Mouse (Mus musculus): ENCODE data around the gene Bst2. TPM values are rescaled to one million over a fixed set of nuclear protein-coding genes. Genes with fewer than 3 reads are reported as not detected.

The Bst2 gene
- polyA plus RNA-seq, 1 experiment: 369 TPM

DNA sequence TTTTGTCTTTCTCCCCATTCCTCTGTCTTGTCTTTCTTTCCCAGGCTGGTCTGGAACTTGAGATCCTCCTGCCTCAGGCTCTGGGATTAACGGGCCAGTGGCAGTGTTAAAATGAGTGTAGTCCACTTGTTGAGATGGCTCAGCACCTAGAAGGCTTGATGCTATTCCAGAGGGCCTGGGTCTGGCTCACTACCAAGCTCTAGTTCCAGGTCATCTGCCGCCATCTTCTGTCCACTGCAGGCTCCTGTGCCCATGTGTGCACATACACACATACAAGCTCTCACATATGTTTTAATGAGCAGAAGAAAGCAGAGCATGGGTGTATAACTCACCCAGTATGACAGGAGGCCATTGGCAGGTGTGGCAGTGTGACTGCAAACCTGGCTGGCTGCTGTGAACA lies 34.8 kb upstream of the Bst2 start:
- TF ChIP-seq POLR2A (IDR thresholded peaks at IDR 0.05; ENCODE audit: borderline replicate concordance, low read depth, low read length): no peak
- no peak overlapping the region for H3K4me3 ChIP-seq (ENCODE audit: insufficient read depth, low read length)
- no peak overlapping the region for H3K27ac ChIP-seq (ENCODE audit: insufficient read depth, low read depth, low read length)
- H3K4me1 ChIP-seq (ENCODE audit: control insufficient read depth, insufficient read depth, low read length): peaks cover 25% of the 10 kb centered on the region

GRCm38 (mm10) chr8:71570291-71570954 lies 33.2 kb upstream of the Bst2 start:
- peak overlapping the region; percentile 43 for H3K27ac ChIP-seq (ENCODE audit: insufficient read depth, low read depth, low read length)
- TF ChIP-seq CTCF (IDR thresholded peaks at IDR 0.05; ENCODE audit: low read depth, low read length) (no peak), POLR2A (IDR thresholded peaks at IDR 0.05; ENCODE audit: borderline replicate concordance, low read depth, low read length) (no peak)
- H3K4me3 ChIP-seq (ENCODE audit: insufficient read depth, low read length): peak overlapping the region; percentile 78
- peaks cover 29% of the 10 kb centered on the region for H3K4me1 ChIP-seq (ENCODE audit: control insufficient read depth, insufficient read depth, low read length)

- H3K27ac ChIP-seq (ENCODE audit: insufficient read depth, low read depth, low read length): peak overlapping the region; percentile 52
- peaks cover 29% of the 10 kb centered on the region for H3K4me1 ChIP-seq (ENCODE audit: control insufficient read depth, insufficient read depth, low read length)
- TF ChIP-seq CTCF (IDR thresholded peaks at IDR 0.05; ENCODE audit: low read depth, low read length) (no peak), POLR2A (IDR thresholded peaks at IDR 0.05; ENCODE audit: borderline replicate concordance, low read depth, low read length) (no peak)
- peak overlapping the region; percentile 62 for H3K4me3 ChIP-seq (ENCODE audit: insufficient read depth, low read length)
Measured at GRCm38 (mm10) chr8:71569366-71570290, 32.4 kb upstream of the Bst2 start.

GRCm38 (mm10) chr8:71568941-71569340 lies 31.7 kb upstream of the Bst2 start:
- TF ChIP-seq CTCF (IDR thresholded peaks at IDR 0.05; ENCODE audit: low read depth, low read length) (no peak), POLR2A (IDR thresholded peaks at IDR 0.05; ENCODE audit: borderline replicate concordance, low read depth, low read length) (no peak)
- peak overlapping the region; percentile 52 for H3K27ac ChIP-seq (ENCODE audit: insufficient read depth, low read depth, low read length)

DNA sequence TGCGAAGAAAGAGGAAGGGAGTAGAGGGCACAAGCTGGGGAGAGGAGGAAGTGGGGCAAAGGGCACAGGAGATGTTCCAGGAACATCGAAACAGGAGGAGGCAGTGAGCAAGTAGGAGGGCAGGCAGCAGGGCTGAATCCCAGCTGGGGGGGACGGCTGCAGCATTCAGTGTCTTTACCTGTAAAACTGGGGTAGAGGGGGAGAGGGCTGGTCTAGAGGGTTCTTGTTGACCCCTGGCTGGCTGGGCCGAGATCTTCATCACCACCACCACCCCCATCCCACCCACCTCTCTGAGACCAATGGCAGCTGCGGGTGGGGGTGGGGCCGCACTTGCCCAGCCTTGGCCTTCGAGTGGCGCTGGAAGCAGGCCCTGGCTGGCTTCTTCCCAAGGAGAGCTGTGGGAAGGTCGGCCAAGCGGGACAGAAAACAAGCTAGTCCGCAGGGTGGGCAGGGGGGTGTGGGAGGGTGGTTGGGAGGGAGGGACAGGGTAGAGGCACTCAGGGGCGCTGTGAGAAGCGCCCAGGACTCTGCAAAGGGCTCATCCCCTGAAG lies 31.2 kb upstream of the Bst2 start, which contains the start of gene Slc27a1:
Gene Slc27a1, plus strand, starts transcription at position 496 of the 551 bp plus-strand sequence.
- peak within 1 kb of the TSS; percentile 62 for H3K4me3 ChIP-seq (ENCODE audit: insufficient read depth, low read length)
- TF ChIP-seq CTCF (IDR thresholded peaks at IDR 0.05; ENCODE audit: low read depth, low read length) (no peak; the same call in 1 of the 2 replicates), POLR2A (IDR thresholded peaks at IDR 0.05; ENCODE audit: borderline replicate concordance, low read depth, low read length) (no peak)
- peak within 1 kb of the TSS; percentile 82 for H3K27ac ChIP-seq (ENCODE audit: insufficient read depth, low read depth, low read length)
- peaks cover 29% of the 10 kb centered on the region for H3K4me1 ChIP-seq (ENCODE audit: control insufficient read depth, insufficient read depth, low read length)

More at GRCm38 (mm10) chr8:71568941-71569340, 31.7 kb upstream of the Bst2 start:
- Histone ChIP-seq H3K4me3 (ENCODE audit: insufficient read depth, low read length) (peak overlapping the region; percentile 62), H3K4me1 (ENCODE audit: control insufficient read depth, insufficient read depth, low read length) (peaks cover 29% of the 10 kb centered on the region)

GRCm38 (mm10) chr8:71567587-71567986 lies 30.3 kb upstream of the Bst2 start:
- H3K4me3 ChIP-seq (ENCODE audit: insufficient read depth, low read length): no peak overlapping the region
- H3K27ac ChIP-seq (ENCODE audit: insufficient read depth, low read depth, low read length): peak overlapping the region; percentile 82
- TF ChIP-seq CTCF (IDR thresholded peaks at IDR 0.05; ENCODE audit: low read depth, low read length) (no peak), POLR2A (IDR thresholded peaks at IDR 0.05; ENCODE audit: borderline replicate concordance, low read depth, low read length) (no peak)
- H3K4me1 ChIP-seq (ENCODE audit: control insufficient read depth, insufficient read depth, low read length): peaks cover 29% of the 10 kb centered on the region

DNA sequence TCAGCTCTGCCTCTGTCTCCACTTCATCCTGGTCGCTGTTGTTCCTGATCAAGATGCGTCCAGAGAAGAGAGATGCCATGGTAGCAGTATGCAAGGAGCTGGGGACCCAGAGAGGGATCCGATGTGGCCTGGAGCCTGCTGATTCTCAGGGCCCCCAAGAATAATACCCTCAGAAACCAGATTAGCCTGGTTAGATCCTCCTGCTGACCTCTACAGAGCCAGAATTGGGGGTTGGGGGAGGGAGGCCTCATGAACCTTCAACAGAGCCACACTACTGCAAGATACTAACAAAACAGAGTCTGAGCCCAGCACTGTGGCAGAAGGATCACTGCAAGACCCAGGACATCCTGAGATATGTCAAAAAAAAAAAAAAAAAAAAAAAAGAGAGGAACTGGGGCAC lies 29.2 kb upstream of the Bst2 start, which contains the start of gene Nxnl1:
Gene Nxnl1, minus strand, starts transcription at position 101 of the 400 bp plus-strand sequence.
- Histone ChIP-seq H3K4me1 (ENCODE audit: control insufficient read depth, insufficient read depth, low read length) (peaks cover 29% of the 10 kb centered on the region), H3K27ac (ENCODE audit: insufficient read depth, low read depth, low read length) (peak within 1 kb of the TSS; percentile 82; the same call in 1 of the 2 replicates), H3K4me3 (ENCODE audit: insufficient read depth, low read length) (no peak within 1 kb of the TSS)
- TF ChIP-seq CTCF (IDR thresholded peaks at IDR 0.05; ENCODE audit: low read depth, low read length) (no peak), POLR2A (IDR thresholded peaks at IDR 0.05; ENCODE audit: borderline replicate concordance, low read depth, low read length) (no peak)

GRCm38 (mm10) chr8:71563992-71564391 lies 26.7 kb upstream of the Bst2 start:
- Histone ChIP-seq H3K4me3 (ENCODE audit: insufficient read depth, low read length) (no peak overlapping the region), H3K27ac (ENCODE audit: insufficient read depth, low read depth, low read length) (no peak overlapping the region), H3K4me1 (ENCODE audit: control insufficient read depth, insufficient read depth, low read length) (peaks cover 20% of the 10 kb centered on the region)
- TF ChIP-seq CTCF (IDR thresholded peaks at IDR 0.05; ENCODE audit: low read depth, low read length) (no peak), POLR2A (IDR thresholded peaks at IDR 0.05; ENCODE audit: borderline replicate concordance, low read depth, low read length) (no peak)

DNA sequence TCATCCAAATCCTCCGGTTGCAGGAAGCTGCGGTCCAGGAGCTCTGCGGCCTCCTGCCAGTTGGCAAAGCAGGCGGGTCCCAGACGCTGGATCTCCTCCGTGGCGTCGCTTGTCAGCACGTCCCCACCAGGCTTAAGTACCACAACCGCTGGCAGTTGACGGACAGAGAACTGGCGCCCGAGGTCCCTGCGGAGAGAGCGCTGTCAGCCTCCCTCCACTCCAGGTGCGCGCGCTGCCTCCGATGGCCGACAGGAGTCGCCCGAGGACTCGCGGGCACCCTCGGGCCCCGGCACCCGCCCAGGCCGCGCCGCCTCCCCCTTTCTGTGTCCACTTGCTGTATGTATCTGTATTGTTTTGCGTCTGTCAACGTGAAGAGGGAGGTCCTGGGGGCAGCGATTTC lies 25.5 kb upstream of the Bst2 start:
- peak overlapping the region; percentile 20; the same call in 1 of the 2 replicates for H3K4me3 ChIP-seq (ENCODE audit: insufficient read depth, low read length)
- TF ChIP-seq POLR2A (IDR thresholded peaks at IDR 0.05; ENCODE audit: borderline replicate concordance, low read depth, low read length): no peak
- TF ChIP-seq CTCF (IDR thresholded peaks at IDR 0.05; ENCODE audit: low read depth, low read length): peak; percentile 53; the same call in 1 of the 2 replicates
- peaks cover 16% of the 10 kb centered on the region for H3K4me1 ChIP-seq (ENCODE audit: control insufficient read depth, insufficient read depth, low read length)
- H3K27ac ChIP-seq (ENCODE audit: insufficient read depth, low read depth, low read length): no peak overlapping the region

Measured in bone marrow macrophage, adult 2 months (primary cell).